Mouse (Mus musculus) forebrain, embryonic 10.5 days (tissue): Measurements from ENCODE around the gene Mkrn3. TPM values are rescaled to one million over a fixed set of nuclear protein-coding genes. Genes with fewer than 3 reads are reported as not detected.

Source experiments
- DNase-seq: peaks from one replicate; pipeline ENCODE4 v3.0.0-alpha.2; 2017; ENCODE audit warnings: low spot score; ENCODE audit errors: extremely low spot score
- H3K27ac ChIP-seq: fragments of 300-500 bp; sonication (generic); 2 replicates; pipeline ENCODE4 v1.5.1; 2016; ENCODE audit warnings: mild to moderate bottlenecking
- H3K27me3 ChIP-seq: fragments of 300-500 bp; sonication (generic); 2 replicates; pipeline ENCODE4 v1.6.1; 2016; ENCODE audit warnings: mild to moderate bottlenecking; ENCODE audit not compliant: poor library complexity, severe bottlenecking
- H3K36me3 ChIP-seq: fragments of 300-500 bp; sonication (generic); replicated peaks from 2 replicates; pipeline ENCODE4 v1.6.1; 2016; ENCODE audit warnings: mild to moderate bottlenecking, moderate library complexity
- H3K4me1 ChIP-seq: fragments of 300-500 bp; sonication (generic); 2 replicates; pipeline ENCODE4 v1.6.1; 2016
- H3K4me3 ChIP-seq: fragments of 300-500 bp; sonication (generic); 2 replicates; pipeline ENCODE4 v1.5.1; 2016; ENCODE audit warnings: mild to moderate bottlenecking, moderate library complexity
- H3K9me3 ChIP-seq: fragments of 300-500 bp; sonication (generic); 2 replicates; pipeline ENCODE4 v1.6.1; 2016; ENCODE audit warnings: mild to moderate bottlenecking, moderate library complexity
- WGBS: fragments of 180-500 bp; shearing (Covaris S2); methylation state at CpG from one replicate; pipeline ENCODE4 v1.1.7; 2016; 5-methylcytosine and 5-hydroxymethylcytosine counted together
- polyA plus RNA-seq: library from polyadenylated mRNA; unstranded; fragments of >200 nt; fragmentation: Nextera tagmentation; extraction: Ambion mirVana; gene quantifications from 2 replicates; pipeline ENCODE4 v1.2.1, GENCODE M21; 2016

Mkrn3 gene
- polyA plus RNA-seq, 1 experiment from 2014 or later: 14.9 TPM

GRCm38 (mm10) chr7:62419105-62419492 lies 840 bp downstream of the Mkrn3 start:
- peak overlapping the region; percentile 96 for H3K27ac ChIP-seq
- peaks cover 13% of the 10 kb centered on the region for H3K4me1 ChIP-seq
- WGBS: 50% methylated on average over 17 of the region's 17 CpGs
- H3K9me3 ChIP-seq: peaks cover 25% of the 10 kb centered on the region
- DNase-seq: no peak
- 0 out of 2 replicates have a peak, but pooled peaks cover 3% of the 10 kb centered on the region for H3K36me3 ChIP-seq
- no peaks in the 10 kb centered on the region for H3K27me3 ChIP-seq
- H3K4me3 ChIP-seq: peak overlapping the region; percentile 71

- peak overlapping the region; percentile 96 for H3K27ac ChIP-seq
- 63% methylated on average over 9 of the region's 9 CpGs for WGBS
- H3K4me1 ChIP-seq: peaks cover 12% of the 10 kb centered on the region
Observed at GRCm38 (mm10) chr7:62418346-62418745, 1.6 kb downstream of the Mkrn3 start.

GRCm38 (mm10) chr7:62416173-62416572 lies 3.8 kb downstream of the Mkrn3 start:
- peaks cover 25% of the 10 kb centered on the region for H3K9me3 ChIP-seq
- 0 out of 2 replicates have a peak, but pooled peaks cover 3% of the 10 kb centered on the region for H3K36me3 ChIP-seq
- peak overlapping the region; percentile 71 for H3K4me3 ChIP-seq
- peak overlapping the region; percentile 96 for H3K27ac ChIP-seq
- no peaks in the 10 kb centered on the region for H3K27me3 ChIP-seq
- H3K4me1 ChIP-seq: peaks cover 23% of the 10 kb centered on the region
- DNase-seq: peak; percentile 30

More at GRCm38 (mm10) chr7:62418346-62418745, 1.6 kb downstream of the Mkrn3 start:
- Histone ChIP-seq H3K4me3 (peak overlapping the region; percentile 71), H3K27me3 (no peaks in the 10 kb centered on the region), H3K36me3 (0 out of 2 replicates have a peak, but pooled peaks cover 3% of the 10 kb centered on the region), H3K9me3 (peaks cover 25% of the 10 kb centered on the region)
- no peak for DNase-seq

GRCm38 (mm10) chr7:62415222-62415621 lies 4.7 kb downstream of the Mkrn3 start:
- peaks cover 32% of the 10 kb centered on the region for H3K4me1 ChIP-seq
- peak overlapping the region; percentile 71; the same call in 1 of the 2 replicates for H3K4me3 ChIP-seq
- H3K9me3 ChIP-seq: peaks cover 20% of the 10 kb centered on the region
- 0 out of 2 replicates have a peak, but pooled peaks cover 3% of the 10 kb centered on the region for H3K36me3 ChIP-seq
- H3K27ac ChIP-seq: peak overlapping the region; percentile 96
- 32% methylated on average over 1 of the region's 1 CpGs for WGBS
- no peaks in the 10 kb centered on the region for H3K27me3 ChIP-seq
- no peak for DNase-seq

GRCm38 (mm10) chr7:62407803-62408202 lies 12.1 kb downstream of the Mkrn3 start:
- 32% methylated on average over 3 of the region's 3 CpGs for WGBS
- DNase-seq: no peak
- H3K4me1 ChIP-seq: peaks cover 58% of the 10 kb centered on the region
- H3K27ac ChIP-seq: peak overlapping the region; percentile 69; the same call in 1 of the 2 replicates
- peaks cover 9% of the 10 kb centered on the region for H3K9me3 ChIP-seq
- peak overlapping the region; percentile 42; the same call in 1 of the 2 replicates for H3K4me3 ChIP-seq
- no peaks in the 10 kb centered on the region for H3K27me3 ChIP-seq
- H3K36me3 ChIP-seq: no peaks in the 10 kb centered on the region

GRCm38 (mm10) chr7:62406573-62407050 lies 13.3 kb downstream of the Mkrn3 start:
- Histone ChIP-seq H3K27me3 (no peaks in the 10 kb centered on the region), H3K4me1 (peaks cover 54% of the 10 kb centered on the region), H3K9me3 (peaks cover 9% of the 10 kb centered on the region), H3K27ac (peak overlapping the region; percentile 83), H3K36me3 (no peaks in the 10 kb centered on the region), H3K4me3 (peak overlapping the region; percentile 42)
- WGBS: 40% methylated on average over 19 of the region's 19 CpGs
- peak; percentile 44 for DNase-seq

- H3K27me3 ChIP-seq: no peaks in the 10 kb centered on the region
- no peak for DNase-seq
- peaks cover 7% of the 10 kb centered on the region; the same call in 1 of the 2 replicates for H3K9me3 ChIP-seq
- peaks cover 26% of the 10 kb centered on the region for H3K4me1 ChIP-seq
- H3K4me3 ChIP-seq: no peak overlapping the region
- H3K36me3 ChIP-seq: no peaks in the 10 kb centered on the region
- no peak overlapping the region for H3K27ac ChIP-seq
- WGBS: 47% methylated on average over 1 of the region's 1 CpGs
Observed at GRCm38 (mm10) chr7:62392202-62392601, 27.7 kb downstream of the Mkrn3 start.

- WGBS: 46% methylated on average over 4 of the region's 4 CpGs
- no peaks in the 10 kb centered on the region for H3K36me3 ChIP-seq
- H3K4me1 ChIP-seq: peaks cover 27% of the 10 kb centered on the region
- H3K27ac ChIP-seq: no peak overlapping the region
- peaks cover 10% of the 10 kb centered on the region; the same call in 1 of the 2 replicates for H3K9me3 ChIP-seq
- no peaks in the 10 kb centered on the region for H3K27me3 ChIP-seq
- no peak overlapping the region for H3K4me3 ChIP-seq
- DNase-seq: no peak
Observed at GRCm38 (mm10) chr7:62388291-62388690, 31.6 kb downstream of the Mkrn3 start.

GRCm38 (mm10) chr7:62382391-62382790 lies 37.5 kb downstream of the Mkrn3 start:
- H3K27me3 ChIP-seq: no peaks in the 10 kb centered on the region
- peaks cover 15% of the 10 kb centered on the region; the same call in 1 of the 2 replicates for H3K36me3 ChIP-seq
- DNase-seq: no peak
- H3K9me3 ChIP-seq: peaks cover 40% of the 10 kb centered on the region
- H3K4me1 ChIP-seq: peaks cover 17% of the 10 kb centered on the region
- no peak overlapping the region for H3K27ac ChIP-seq
- no peak overlapping the region for H3K4me3 ChIP-seq
- WGBS: 13% methylated on average over 2 of the region's 2 CpGs

GRCm38 (mm10) chr7:62378529-62378928 lies 41.4 kb downstream of the Mkrn3 start:
- DNase-seq: no peak
- Histone ChIP-seq H3K36me3 (peaks cover 15% of the 10 kb centered on the region; the same call in 1 of the 2 replicates), H3K4me1 (peaks cover 25% of the 10 kb centered on the region), H3K4me3 (peak overlapping the region; percentile 56; the same call in 1 of the 2 replicates), H3K27ac (no peak overlapping the region), H3K27me3 (no peaks in the 10 kb centered on the region), H3K9me3 (peaks cover 48% of the 10 kb centered on the region)
- WGBS: 87% methylated on average over 9 of the region's 9 CpGs

GRCm38 (mm10) chr7:62377313-62377712 lies 42.6 kb downstream of the Mkrn3 start:
- peaks cover 48% of the 10 kb centered on the region for H3K9me3 ChIP-seq
- no peak for DNase-seq

GRCm38 (mm10) chr7:62376510-62377304 lies 43.2 kb downstream of the Mkrn3 start, which contains the start of gene Magel2:
TSS of gene Magel2 (plus strand) at chr7:62377010.
- Histone ChIP-seq H3K27ac (peak within 1 kb of the TSS; percentile 71), H3K27me3 (no peaks in the 10 kb centered on the region), H3K9me3 (peaks cover 48% of the 10 kb centered on the region), H3K4me1 (peaks cover 25% of the 10 kb centered on the region), H3K4me3 (peak within 1 kb of the TSS; percentile 56), H3K36me3 (peaks cover 15% of the 10 kb centered on the region; the same call in 1 of the 2 replicates)
- WGBS: 23% methylated on average over 31 of the region's 31 CpGs
- DNase-seq: peak; percentile 58

More at GRCm38 (mm10) chr7:62377313-62377712, 42.6 kb downstream of the Mkrn3 start:
- Histone ChIP-seq H3K4me1 (peaks cover 25% of the 10 kb centered on the region), H3K36me3 (peaks cover 15% of the 10 kb centered on the region; the same call in 1 of the 2 replicates), H3K27ac (peak overlapping the region; percentile 71), H3K4me3 (peak overlapping the region; percentile 56), H3K27me3 (no peaks in the 10 kb centered on the region)
- 30% methylated on average over 14 of the region's 14 CpGs for WGBS

- 43% methylated on average over 4 of the region's 4 CpGs for WGBS
- H3K27ac ChIP-seq: no peak overlapping the region
- H3K4me3 ChIP-seq: no peak overlapping the region
- no peak for DNase-seq
- H3K9me3 ChIP-seq: peaks cover 44% of the 10 kb centered on the region
- no peaks in the 10 kb centered on the region for H3K27me3 ChIP-seq
- H3K36me3 ChIP-seq: peaks cover 15% of the 10 kb centered on the region; the same call in 1 of the 2 replicates
- H3K4me1 ChIP-seq: peaks cover 25% of the 10 kb centered on the region
Observed at GRCm38 (mm10) chr7:62375658-62376057, 44.3 kb downstream of the Mkrn3 start.
